Comparison of ENCODE assay signal across 12 mouse cellular contexts in the genomic region with DNA sequence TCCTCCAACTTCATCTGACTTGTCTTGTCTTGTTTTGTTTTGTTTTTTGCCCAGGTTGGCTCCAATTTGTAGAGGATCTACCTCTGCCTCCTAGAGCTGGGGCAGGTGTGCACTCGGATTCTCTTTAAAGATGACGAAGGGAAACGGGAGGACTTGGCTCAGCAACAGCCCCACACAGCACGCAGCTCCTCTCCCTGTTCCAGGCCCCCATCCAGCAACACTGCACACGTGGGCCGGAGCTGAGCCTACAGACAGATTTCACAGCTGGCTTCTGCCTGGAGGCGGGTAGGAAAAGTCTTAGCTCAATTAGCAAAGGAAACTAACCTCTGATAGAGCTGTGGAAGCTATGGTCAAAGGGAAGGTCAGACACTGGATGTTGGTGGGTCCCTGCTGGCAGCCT. TPM values are rescaled to one million over a fixed set of nuclear protein-coding genes. Genes with fewer than 3 reads are reported as not detected.
DNase-seq lines count a peak whose midpoint lies in the region; ATAC-seq lines count a peak whose summit lies in the region.
"Had no signal": no experiment of that assay in that cellular context is flagged by ENCODE, and none has a peak within 500 bp of the region (broad histone marks: within the 10 kb centered on the region; RNA-seq: fewer than 3 reads in every experiment).

No protein-coding gene starts in this region.

- DNase-seq in heart, adult 18-20 months, result peak; percentile 69 to 78
- DNase-seq in gastrocnemius, postnatal 14 days, result peak; percentile 80
- DNase-seq in layer of hippocampus, postnatal 10 days (ENCODE audit: low spot score in 2 of 2), result peak; percentile 35 to 47
- DNase-seq in right cerebral cortex, adult 2 months (ENCODE audit: low spot score in 2 of 2), result peak; percentile 83 to 84
- no peak for DNase-seq in forebrain, embryonic 14.5 days (ENCODE audit: low spot score)
- DNase-seq in Muller cell, postnatal 12 days (ENCODE audit: inconsistent ontology term), result no peak
- DNase-seq: kidney, adult 2 months had no signal

- peaks cover 13% of the 10 kb centered on the region for H3K4me1 ChIP-seq in heart, embryonic 12.5 days (replicated peaks)
- no peaks in the 10 kb centered on the region for H3K4me1 ChIP-seq in forebrain, embryonic 14.5 days (ENCODE audit: control insufficient read depth, insufficient read depth, low read length)
- H3K4me1 ChIP-seq in midbrain, embryonic 15.5 days, result no peaks in the 10 kb centered on the region

- WGBS in heart, embryonic 12.5 days, result 69% methylated on average over 7 of the region's 7 CpGs
- 79% methylated on average over 7 of the region's 7 CpGs for whole genome bisulfite sequencing in forebrain, embryonic 14.5 days
- 83% methylated on average over 7 of the region's 7 CpGs for WGBS in midbrain, embryonic 15.5 days

- no peak overlapping the region for H3K27ac ChIP-seq in heart, embryonic 12.5 days (ENCODE audit: poor library complexity, severe bottlenecking)
- H3K27ac ChIP-seq in forebrain, embryonic 14.5 days (ENCODE audit: low read depth, low read length), result no peak overlapping the region
- no peak overlapping the region for H3K27ac ChIP-seq in midbrain, embryonic 15.5 days
- H3K27ac ChIP-seq: neural tube, embryonic 15.5 days had no signal

- intact Hi-C loops in gastrocnemius, postnatal 14 days (cut with DNase I; ENCODE audit: low total_unique reads), result no loop called here

- no peak overlapping the region for H3K4me3 ChIP-seq in heart, embryonic 12.5 days
- no peak overlapping the region for H3K4me3 ChIP-seq in forebrain, embryonic 14.5 days (ENCODE audit: low read depth, low read length)
- H3K4me3 ChIP-seq in midbrain, embryonic 15.5 days, result no peak overlapping the region
- H3K4me3 ChIP-seq: neural tube, embryonic 15.5 days had no signal

- no peaks in the 10 kb centered on the region for H3K27me3 ChIP-seq in heart, embryonic 12.5 days (replicated peaks)
- no peaks in the 10 kb centered on the region for H3K27me3 ChIP-seq in forebrain, embryonic 14.5 days (replicated peaks; ENCODE audit: control insufficient read depth, insufficient read depth, low read length)
- no peaks in the 10 kb centered on the region for H3K27me3 ChIP-seq in midbrain, embryonic 15.5 days (replicated peaks)
- H3K27me3 ChIP-seq: neural tube, embryonic 15.5 days had no signal

- no peak for ATAC-seq in heart, embryonic 12.5 days (ENCODE audit: insufficient number of reproducible peaks, low FRiP score)
- no peak for ATAC-seq in forebrain, embryonic 14.5 days
- ATAC-seq in midbrain, embryonic 15.5 days (replicated peaks), result no peak

- H3K9me3 ChIP-seq in heart, embryonic 12.5 days (replicated peaks), result no peaks in the 10 kb centered on the region
- H3K9me3 ChIP-seq in forebrain, embryonic 14.5 days (replicated peaks; ENCODE audit: control insufficient read depth, low read length), result no peaks in the 10 kb centered on the region
- no peaks in the 10 kb centered on the region for H3K9me3 ChIP-seq in midbrain, embryonic 15.5 days
- H3K9me3 ChIP-seq: neural tube, embryonic 15.5 days had no signal

- no peak overlapping the region for H3K4me2 ChIP-seq in heart, embryonic 12.5 days
- no peak overlapping the region for H3K4me2 ChIP-seq in forebrain, embryonic 14.5 days (ENCODE audit: low read length)
- no peak overlapping the region for H3K4me2 ChIP-seq in midbrain, embryonic 15.5 days
- H3K4me2 ChIP-seq: neural tube, embryonic 15.5 days had no signal

- peaks cover 7% of the 10 kb centered on the region; the same call in 1 of the 2 replicates for H3K36me3 ChIP-seq in heart, embryonic 12.5 days
- no peaks in the 10 kb centered on the region for H3K36me3 ChIP-seq in forebrain, embryonic 14.5 days (ENCODE audit: control insufficient read depth, insufficient read depth, low read length)
- no peaks in the 10 kb centered on the region for H3K36me3 ChIP-seq in midbrain, embryonic 15.5 days (replicated peaks)
- H3K36me3 ChIP-seq: neural tube, embryonic 15.5 days had no signal

- no peak overlapping the region for H3K9ac ChIP-seq in heart, embryonic 12.5 days
- H3K9ac ChIP-seq in forebrain, embryonic 14.5 days (ENCODE audit: low read length), result no peak overlapping the region
- H3K9ac ChIP-seq in midbrain, embryonic 15.5 days, result no peak overlapping the region
- H3K9ac ChIP-seq: neural tube, embryonic 15.5 days had no signal

RNA-seq across cellular contexts. Expression of a gene that starts 17.4 kb away (rescaled TPM):
- total RNA-seq in heart, adult 18-20 months (2021), result 100 to 1,000 TPM; 474 to 492 TPM
- polyA plus RNA-seq in heart, embryonic 12.5 days (2016; fragmentation: Nextera tagmentation; extraction: Ambion mirVana), result 53.2 and 53.8 TPM in 2 replicates
- total RNA-seq in gastrocnemius, postnatal 14 days (2021), result 1,000 to 10,000 TPM; 1,133 to 1,242 TPM
- 10 to 100 TPM; 79.5 to 82.5 TPM for total RNA-seq in layer of hippocampus, postnatal 10 days (2021)
- polyA plus RNA-seq in forebrain, embryonic 14.5 days (2014; fragmentation: Nextera tagmentation; extraction: Ambion mirVana), result 16.2 and 18.8 TPM in 2 replicates
- polyA plus RNA-seq in midbrain, embryonic 15.5 days (2015; fragmentation: Nextera tagmentation; extraction: Ambion mirVana), result 24.5 and 27.0 TPM in 2 replicates
- total RNA-seq: megakaryocyte-erythroid progenitor cell, adult 5-6 weeks had no signal

RNA-seq across cellular contexts. Expression of a gene that starts 18.4 kb away (rescaled TPM):
- total RNA-seq in heart, adult 18-20 months (2021), result 100 to 1,000 TPM; 118 to 130 TPM
- polyA plus RNA-seq in heart, embryonic 12.5 days (2016; fragmentation: Nextera tagmentation; extraction: Ambion mirVana), result 109 TPM in 2 replicates
- total RNA-seq in gastrocnemius, postnatal 14 days (2021), result 10 to 100 TPM; 80.0 to 81.2 TPM
- 100 to 1,000 TPM; 119 to 128 TPM for total RNA-seq in layer of hippocampus, postnatal 10 days (2021)
- 103 and 108 TPM in 2 replicates for polyA plus RNA-seq in forebrain, embryonic 14.5 days (2014; fragmentation: Nextera tagmentation; extraction: Ambion mirVana)
- 120 and 129 TPM in 2 replicates for polyA plus RNA-seq in midbrain, embryonic 15.5 days (2015; fragmentation: Nextera tagmentation; extraction: Ambion mirVana)

RNA-seq across cellular contexts. Expression of a gene that starts 41.2 kb away (rescaled TPM):
- 1 to 10 TPM; 7.3 to 9.8 TPM for total RNA-seq in heart, adult 18-20 months (2021)
- polyA plus RNA-seq in heart, embryonic 12.5 days (2016; fragmentation: Nextera tagmentation; extraction: Ambion mirVana), result 10.6 and 11.7 TPM in 2 replicates
- total RNA-seq in gastrocnemius, postnatal 14 days (2021), result 10 to 100 TPM in 1 of 2 experiments, 1 to 10 TPM in 1; 7.4 to 12.0 TPM
- 1 to 10 TPM; 8.9 to 9.2 TPM for total RNA-seq in layer of hippocampus, postnatal 10 days (2021)
- 11.8 and 14.7 TPM in 2 replicates for polyA plus RNA-seq in forebrain, embryonic 14.5 days (2014; fragmentation: Nextera tagmentation; extraction: Ambion mirVana)
- polyA plus RNA-seq in midbrain, embryonic 15.5 days (2015; fragmentation: Nextera tagmentation; extraction: Ambion mirVana), result 19.1 and 20.3 TPM in 2 replicates

RNA-seq across cellular contexts. Expression of a gene that starts 57.2 kb away (rescaled TPM):
- total RNA-seq in heart, adult 18-20 months (2021), result under 1 TPM; 0.27 to 0.54 TPM
- polyA plus RNA-seq in heart, embryonic 12.5 days (2016; fragmentation: Nextera tagmentation; extraction: Ambion mirVana), result 0.13 and 0.15 TPM in 2 replicates
- total RNA-seq in gastrocnemius, postnatal 14 days (2021), result under 1 TPM; 0.47 to 0.53 TPM
- total RNA-seq in layer of hippocampus, postnatal 10 days (2021), result 10 to 100 TPM; 31.9 to 37.4 TPM
- polyA plus RNA-seq in forebrain, embryonic 14.5 days (2014; fragmentation: Nextera tagmentation; extraction: Ambion mirVana), result 0.81 and 1.3 TPM in 2 replicates
- polyA plus RNA-seq in midbrain, embryonic 15.5 days (2015; fragmentation: Nextera tagmentation; extraction: Ambion mirVana), result 1.7 TPM in 2 replicates
- total RNA-seq: liver, adult 2 months had no signal
- polyA plus RNA-seq: liver, adult 2 months had no signal

Comparison
In these comparisons a context has a peak if more than half of its experiments do, and no peak if none do; other contexts are left out.
1. DNase-seq: peak in heart, adult 18-20 months (2 of 2), gastrocnemius, postnatal 14 days (single experiment), layer of hippocampus, postnatal 10 days (2 of 2) and right cerebral cortex, adult 2 months (2 of 2); none in forebrain, embryonic 14.5 days (single experiment) and Muller cell, postnatal 12 days (single experiment).
2. RNA of a gene that starts 17.4 kb away (total RNA-seq): 1,133 to 1,242 TPM in gastrocnemius, postnatal 14 days and 474 to 492 TPM in heart, adult 18-20 months; 79.5 to 82.5 TPM in layer of hippocampus, postnatal 10 days; every median in the first group is over 4 times any median in the second.